Mouse (Mus musculus) intestine, embryonic 16.5 days (tissue): ENCODE measurements around the gene St8sia6. TPM values are rescaled to one million over a fixed set of nuclear protein-coding genes. Genes with fewer than 3 reads are reported as not detected.
"Not testable (repeated sequence)": the region's sequence is repeated elsewhere in the genome, so short reads cannot be mapped to it uniquely, and the experiment has no call there.

Source experiments
- ATAC-seq: fragments of 200-750 bp; cut with Nextera tagmentation; 2 replicates; pipeline ENCODE4 v1.8.0; 2017; ENCODE audit warnings: moderate TSS enrichment, moderate library complexity
- H3K27ac ChIP-seq: fragments of 300-500 bp; sonication (generic); 2 replicates; pipeline ENCODE4 v1.5.1; 2014; ENCODE audit warnings: mild to moderate bottlenecking, low read length
- H3K27me3 ChIP-seq: fragments of 300-500 bp; sonication (generic); replicated peaks from 2 replicates; pipeline ENCODE4 v1.6.1; 2014; ENCODE audit warnings: low read length, control low read depth, mixed read lengths; ENCODE audit not compliant: control insufficient read depth, insufficient read depth
- H3K36me3 ChIP-seq: fragments of 300-500 bp; sonication (generic); 2 replicates; pipeline ENCODE4 v1.6.1; 2014; ENCODE audit warnings: low read length, control low read depth; ENCODE audit not compliant: control insufficient read depth, insufficient read depth
- H3K4me1 ChIP-seq: fragments of 300-500 bp; sonication (generic); 2 replicates; pipeline ENCODE4 v1.6.1; 2014; ENCODE audit warnings: low read length, control low read depth, mixed read lengths; ENCODE audit not compliant: control insufficient read depth, insufficient read depth
- H3K4me2 ChIP-seq: fragments of 300-500 bp; sonication (generic); 2 replicates; pipeline ENCODE4 v1.6.1; 2014; ENCODE audit warnings: low read depth, low read length, control low read depth
- H3K4me3 ChIP-seq: fragments of 300-500 bp; sonication (generic); 2 replicates; pipeline ENCODE4 v1.5.1; 2014; ENCODE audit warnings: mild to moderate bottlenecking, low read length
- H3K9ac ChIP-seq: fragments of 300-500 bp; sonication (generic); 2 replicates; pipeline ENCODE4 v1.6.1; 2014; ENCODE audit warnings: low read depth, low read length
- H3K9me3 ChIP-seq: fragments of 300-500 bp; sonication (generic); 2 replicates; pipeline ENCODE4 v1.6.1; 2016; ENCODE audit warnings: low read length, control low read depth; ENCODE audit not compliant: control insufficient read depth
- WGBS: fragments of 180-500 bp; shearing (Covaris S2); extraction: QIAGEN DNeasy Blood & Tissue Kit; methylation state at CpG from one replicate; pipeline ENCODE4 v1.1.7; 2014; 5-methylcytosine and 5-hydroxymethylcytosine counted together
- polyA plus RNA-seq: library from polyadenylated mRNA; unstranded; fragments of >200 nt; fragmentation: Nextera tagmentation; extraction: Ambion mirVana; gene quantifications from 2 replicates; pipeline ENCODE4 v1.2.1, GENCODE M21; 2015

The St8sia6 gene
- polyA plus RNA-seq, 1 experiment from 2014 or later: 0.33 TPM

DNA sequence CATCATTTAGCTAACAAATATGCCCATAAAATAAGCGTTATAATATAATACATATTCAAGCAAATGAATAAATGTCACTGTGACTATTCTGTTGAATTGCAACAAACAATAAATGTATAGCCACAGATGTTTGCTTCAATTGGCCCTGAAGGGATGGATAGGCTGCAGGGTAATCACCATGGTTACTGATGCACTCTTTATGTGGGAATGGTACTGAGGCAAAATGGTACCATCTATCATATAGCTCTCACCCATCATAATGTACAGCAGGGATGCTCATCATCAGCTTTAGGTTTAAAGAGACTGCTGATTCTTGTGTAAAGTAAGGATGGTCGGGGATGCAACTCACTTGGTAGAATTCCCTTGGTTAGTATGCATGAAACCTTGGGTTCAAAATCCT lies 99.4 kb downstream of the St8sia6 start:
- H3K9ac ChIP-seq: no peak overlapping the region
- ATAC-seq: no peak
- WGBS: 71% methylated on average over 2 of the region's 2 CpGs

DNA sequence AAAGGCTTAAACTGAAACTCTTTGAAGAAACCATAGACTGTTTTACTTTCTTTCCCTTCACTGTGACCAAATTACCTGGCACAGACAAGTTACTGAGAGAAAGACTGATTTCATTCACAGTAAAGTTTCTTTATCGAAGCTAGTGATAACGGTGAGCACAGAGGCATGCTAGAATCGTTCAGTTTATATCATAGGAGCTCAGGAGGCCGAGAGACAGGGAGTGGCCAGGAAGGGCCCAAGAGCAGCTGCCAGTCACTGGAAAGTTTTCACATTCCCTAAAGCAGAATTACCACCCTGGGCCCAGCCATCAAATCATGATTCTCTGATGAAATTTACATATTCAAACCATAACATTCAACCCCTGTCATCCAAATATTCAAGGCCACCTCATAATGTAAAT lies 109.5 kb downstream of the St8sia6 start:
- Histone ChIP-seq H3K9me3 (no peaks in the 10 kb centered on the region), H3K9ac (no peak overlapping the region), H3K27me3 (peaks cover 6% of the 10 kb centered on the region; the same call in 1 of the 2 replicates), H3K36me3 (no peaks in the 10 kb centered on the region), H3K27ac (no peak overlapping the region), H3K4me2 (no peak overlapping the region), H3K4me1 (no peaks in the 10 kb centered on the region), H3K4me3 (no peak overlapping the region)
- no peak for ATAC-seq
- 59% methylated on average over 4 of the region's 4 CpGs for WGBS

More for the DNA sequence above, 99.4 kb downstream of the St8sia6 start:
- no peaks in the 10 kb centered on the region for H3K36me3 ChIP-seq
- no peaks in the 10 kb centered on the region for H3K4me1 ChIP-seq
- no peaks in the 10 kb centered on the region; the same call in 1 of the 2 replicates for H3K27me3 ChIP-seq
- H3K9me3 ChIP-seq: no peaks in the 10 kb centered on the region
- H3K4me3 ChIP-seq: no peak overlapping the region
- no peak overlapping the region for H3K27ac ChIP-seq
- no peak overlapping the region for H3K4me2 ChIP-seq

DNA sequence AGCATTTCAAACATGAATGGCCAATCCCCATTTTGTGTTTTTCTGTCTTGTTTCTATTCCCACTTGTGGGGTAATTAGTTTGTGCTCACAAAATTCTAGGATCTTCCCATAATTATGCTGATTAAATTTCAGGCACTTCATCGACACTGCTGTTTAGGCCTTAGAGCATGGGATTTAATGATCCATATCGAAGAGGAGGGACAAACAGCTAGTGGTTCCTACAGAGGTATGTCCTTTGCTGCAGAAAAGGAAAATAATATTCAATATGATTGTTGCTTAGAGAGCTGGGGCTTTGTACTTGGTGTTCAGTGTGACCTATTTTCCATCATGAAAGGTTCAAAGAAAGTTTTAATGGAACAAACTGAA lies 110.7 kb downstream of the St8sia6 start:
- H3K36me3 ChIP-seq: no peaks in the 10 kb centered on the region
- H3K4me2 ChIP-seq: no peak overlapping the region
- WGBS: 86% methylated on average over 2 of the region's 2 CpGs
- no peaks in the 10 kb centered on the region for H3K4me1 ChIP-seq
- H3K4me3 ChIP-seq: no peak overlapping the region
- ATAC-seq: no peak
- H3K9me3 ChIP-seq: no peaks in the 10 kb centered on the region
- no peak overlapping the region for H3K9ac ChIP-seq
- H3K27ac ChIP-seq: no peak overlapping the region
- H3K27me3 ChIP-seq: peaks cover 6% of the 10 kb centered on the region; the same call in 1 of the 2 replicates

DNA sequence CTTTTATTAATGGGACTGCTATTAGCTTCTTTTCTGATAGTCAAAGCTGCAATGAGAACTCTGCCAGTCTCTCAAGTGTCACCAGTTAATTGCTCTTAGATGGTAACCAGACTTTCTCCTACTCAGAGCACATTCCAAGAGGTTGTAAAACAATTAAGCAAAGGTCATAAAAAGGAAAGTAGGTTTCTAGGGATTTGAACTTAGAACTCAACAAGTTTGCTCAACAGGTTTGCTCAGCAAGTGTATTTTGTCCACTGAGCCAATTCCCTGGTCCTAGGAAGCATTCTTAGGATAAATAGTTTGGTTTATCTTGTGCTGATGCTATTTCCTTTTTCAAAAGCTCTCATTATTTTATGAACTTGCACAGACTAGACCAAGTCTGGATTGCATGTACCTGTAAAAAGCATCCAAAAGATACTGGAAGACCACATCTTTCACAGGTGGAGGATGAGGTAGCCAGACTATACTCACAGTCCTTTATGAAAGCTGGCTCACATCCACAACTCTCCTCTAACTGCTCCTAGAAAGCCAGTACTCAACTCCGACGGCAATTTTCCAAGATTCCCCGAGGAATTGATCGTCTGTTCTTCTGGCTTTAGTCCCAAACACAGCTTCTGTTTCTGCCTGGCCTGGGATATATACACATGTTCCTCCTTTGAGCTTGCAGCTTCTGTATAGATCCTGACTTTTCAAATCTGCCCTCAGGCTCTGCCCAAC lies 111.2 kb downstream of the St8sia6 start:
- Histone ChIP-seq H3K4me3 (no peak overlapping the region), H3K27ac (no peak overlapping the region), H3K4me1 (no peaks in the 10 kb centered on the region), H3K9me3 (no peaks in the 10 kb centered on the region), H3K4me2 (no peak overlapping the region), H3K27me3 (peaks cover 6% of the 10 kb centered on the region; the same call in 1 of the 2 replicates), H3K9ac (no peak overlapping the region), H3K36me3 (no peaks in the 10 kb centered on the region)
- 18% methylated on average over 4 of the region's 4 CpGs for WGBS
- peak; percentile 67 for ATAC-seq

DNA sequence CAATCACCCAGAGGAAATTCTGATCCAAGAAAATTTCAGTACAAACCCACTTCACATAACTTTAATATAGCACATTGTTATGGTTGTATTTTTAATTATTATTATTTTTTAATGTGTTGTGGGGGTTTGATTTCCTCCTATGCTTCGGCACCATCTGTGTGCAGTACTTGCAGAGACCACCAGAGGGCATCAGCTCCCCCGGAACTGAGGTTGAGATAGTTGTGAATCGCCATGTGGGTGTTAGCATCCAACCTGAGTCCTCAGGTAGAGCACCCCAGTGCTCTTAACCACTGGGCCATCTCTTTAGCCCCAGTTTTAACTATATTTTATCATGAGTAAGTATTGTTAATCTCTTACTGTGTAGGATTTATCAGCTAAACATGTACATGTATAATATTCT lies 120.9 kb downstream of the St8sia6 start:
- H3K4me1 ChIP-seq: no peaks in the 10 kb centered on the region
- H3K27ac ChIP-seq: no peak overlapping the region
- H3K4me3 ChIP-seq: no peak overlapping the region
- H3K9me3 ChIP-seq: no peaks in the 10 kb centered on the region; the same call in 1 of the 2 replicates
- H3K9ac ChIP-seq: no peak overlapping the region
- H3K27me3 ChIP-seq: peaks cover 7% of the 10 kb centered on the region
- ATAC-seq: no peak
- H3K4me2 ChIP-seq: no peak overlapping the region
- WGBS: 66% methylated on average over 3 of the region's 3 CpGs
- no peaks in the 10 kb centered on the region for H3K36me3 ChIP-seq

DNA sequence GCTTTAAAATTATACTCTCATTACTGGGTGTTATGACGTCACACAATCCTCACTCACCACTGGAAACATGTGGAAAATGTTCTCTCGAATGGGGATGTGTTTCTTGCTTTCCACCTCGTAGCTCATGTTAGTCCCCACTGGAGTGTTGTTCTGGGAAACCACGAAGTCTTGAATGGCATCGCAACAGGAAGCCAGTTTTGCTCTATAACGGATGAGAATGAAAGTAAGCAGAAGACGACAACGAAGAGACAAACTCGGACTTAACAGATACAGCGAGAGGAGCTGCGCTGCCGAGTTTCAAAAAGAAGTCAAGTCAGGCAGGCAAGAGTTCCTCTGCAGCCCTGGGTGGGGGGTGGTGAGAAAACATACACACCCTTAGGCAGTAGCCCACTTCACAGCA lies 121.4 kb downstream of the St8sia6 start:
- WGBS: 86% methylated on average over 12 of the region's 12 CpGs
- no peak overlapping the region for H3K4me2 ChIP-seq
- H3K4me3 ChIP-seq: no peak overlapping the region
- no peak overlapping the region for H3K27ac ChIP-seq
- ATAC-seq: no peak
- no peaks in the 10 kb centered on the region for H3K4me1 ChIP-seq
- no peaks in the 10 kb centered on the region for H3K36me3 ChIP-seq
- H3K9ac ChIP-seq: no peak overlapping the region
- H3K9me3 ChIP-seq: no peaks in the 10 kb centered on the region; the same call in 1 of the 2 replicates
- H3K27me3 ChIP-seq: peaks cover 7% of the 10 kb centered on the region

DNA sequence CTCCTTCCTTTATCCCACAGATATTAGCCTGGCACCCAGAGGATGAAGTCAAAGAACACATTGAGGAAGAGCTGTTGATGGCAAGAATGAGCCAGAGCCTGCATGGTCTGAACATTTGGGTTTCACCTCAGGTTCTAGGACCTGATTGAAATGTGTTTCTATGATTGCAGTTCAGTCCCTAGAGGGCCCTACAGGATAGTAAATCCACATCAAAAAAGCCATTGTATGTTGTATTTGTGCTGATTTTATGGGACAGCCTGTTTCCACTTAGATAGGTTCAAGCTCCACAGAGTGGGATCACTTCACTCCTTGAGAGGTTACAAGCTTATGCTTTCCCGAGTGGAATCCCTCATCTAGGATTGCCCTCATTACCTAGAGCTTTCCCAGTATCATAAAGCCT lies 159.0 kb downstream of the St8sia6 start:
- H3K27me3 ChIP-seq: no peaks in the 10 kb centered on the region
- H3K27ac ChIP-seq: no peak overlapping the region
- no peak overlapping the region for H3K4me2 ChIP-seq
- H3K4me1 ChIP-seq: no peaks in the 10 kb centered on the region
- no peak overlapping the region for H3K4me3 ChIP-seq
- no peak overlapping the region for H3K9ac ChIP-seq
- no peaks in the 10 kb centered on the region for H3K36me3 ChIP-seq
- ATAC-seq: no peak
- no peaks in the 10 kb centered on the region for H3K9me3 ChIP-seq
- 38% methylated on average over 1 of the region's 1 CpGs for WGBS

DNA sequence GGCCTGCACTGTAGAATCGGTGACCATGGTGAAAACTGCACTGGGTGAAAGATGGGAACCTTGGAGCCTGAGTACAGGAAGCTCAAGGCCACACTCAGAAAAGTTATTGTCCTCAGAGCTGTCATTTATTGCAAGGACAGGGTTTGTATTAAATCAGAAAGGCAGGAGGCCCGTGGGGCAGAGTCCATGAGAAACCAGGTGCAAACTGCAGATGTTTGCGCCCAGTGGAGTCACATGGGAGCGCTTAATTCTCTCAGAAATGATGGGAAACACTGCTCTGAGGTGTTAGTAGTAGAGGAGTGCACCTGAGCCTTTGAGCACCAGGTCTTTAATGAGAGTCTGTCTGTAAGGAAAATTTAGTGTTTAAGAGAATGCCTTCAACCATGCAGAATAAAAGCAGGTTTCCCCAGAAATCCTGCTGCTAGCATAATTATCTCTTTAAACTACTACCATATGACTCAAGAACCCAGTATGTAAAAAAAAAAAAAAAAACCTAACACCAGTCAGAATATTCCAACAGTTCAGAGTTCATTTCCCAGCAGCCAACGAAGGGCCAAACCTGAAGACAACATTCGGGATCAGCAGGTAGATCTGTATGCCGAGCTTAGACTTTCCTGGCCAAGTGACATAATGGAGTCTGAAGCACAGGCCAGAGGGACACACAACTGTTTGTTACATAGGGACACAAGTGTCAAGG lies 163.6 kb downstream of the St8sia6 start:
- Histone ChIP-seq H3K4me1 (no peaks in the 10 kb centered on the region), H3K4me2 (no peak overlapping the region), H3K36me3 (no peaks in the 10 kb centered on the region), H3K27ac (peak overlapping the region; percentile 59), H3K9ac (no peak overlapping the region), H3K4me3 (no peak overlapping the region), H3K9me3 (no peaks in the 10 kb centered on the region), H3K27me3 (no peaks in the 10 kb centered on the region)
- WGBS: 66% methylated on average over 7 of the region's 7 CpGs
- peak; percentile 94 for ATAC-seq

DNA sequence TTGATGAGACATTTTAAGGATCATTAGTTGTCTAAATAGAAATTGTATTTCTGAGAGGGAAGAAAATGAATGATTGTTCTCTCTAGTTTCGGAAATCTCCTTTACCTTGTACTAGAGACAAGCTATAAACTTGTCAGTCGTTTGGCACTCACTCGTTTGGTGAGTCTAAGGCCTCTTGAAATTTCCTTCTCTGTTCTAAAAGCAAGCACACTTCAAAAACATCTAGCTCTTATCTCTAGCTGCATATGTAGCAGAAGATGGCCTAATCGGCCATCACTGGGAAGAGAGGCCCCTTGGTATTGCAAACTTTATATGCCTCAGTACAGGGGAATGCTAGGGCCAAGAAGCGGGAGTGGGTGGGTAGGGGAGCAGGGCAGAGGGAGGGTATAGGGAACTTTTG lies 190.2 kb downstream of the St8sia6 start:
- not testable (repeated sequence) for ATAC-seq, H3K4me1 ChIP-seq, H3K9ac ChIP-seq, H3K4me3 ChIP-seq, H3K27me3 ChIP-seq, H3K36me3 ChIP-seq, H3K27ac ChIP-seq, H3K4me2 ChIP-seq, H3K9me3 ChIP-seq
- WGBS: 67% methylated on average over 5 of the region's 5 CpGs
